Mouse (Mus musculus): ENCODE data around the gene Pin1. TPM values are rescaled to one million over a fixed set of nuclear protein-coding genes. Genes with fewer than 3 reads are reported as not detected.
A peak's percentile ranks its signal among the peaks of the same experiment; 100 is the strongest.
"Not testable (repeated sequence)": the region's sequence is repeated elsewhere in the genome, so short reads cannot be mapped to it uniquely, and the experiment has no call there.

The Pin1 gene
- polyA plus RNA-seq, 1 experiment from 2014 or later = 86.4 TPM

DNA sequence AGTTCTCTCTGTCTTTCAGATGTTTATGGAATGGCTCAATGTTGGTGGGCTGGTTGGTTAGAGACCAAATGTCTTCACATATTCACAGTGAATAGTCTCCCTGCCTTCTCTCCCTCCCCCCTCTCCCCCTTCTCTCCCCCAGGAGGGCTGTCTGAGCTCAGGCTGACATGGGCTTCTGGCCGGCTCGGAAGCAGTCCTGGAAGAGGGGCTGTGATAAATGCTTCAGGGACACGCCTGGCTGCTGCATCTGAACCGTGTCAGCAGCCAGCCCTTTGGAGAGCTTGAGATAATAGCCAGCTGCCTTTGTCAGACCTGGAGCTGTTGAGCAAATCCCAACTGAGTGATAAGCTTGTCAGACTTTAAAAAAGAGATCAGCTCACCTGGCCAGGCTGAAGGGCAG lies 38.0 kb downstream of the Pin1 start:
- H3K36me3 ChIP-seq (replicated peaks) = no peaks in the 10 kb centered on the region
- no peak for DNase-seq (ENCODE audit: extremely low spot score, low spot score)
- no peak overlapping the region for H3K4me3 ChIP-seq
- peak overlapping the region; percentile 44 for H3K27ac ChIP-seq
- 4% methylated on average over 4 of the region's 4 CpGs for WGBS
- H3K27me3 ChIP-seq (ENCODE audit: poor library complexity, severe bottlenecking) = peaks cover 87% of the 10 kb centered on the region
- H3K4me1 ChIP-seq = peaks cover 41% of the 10 kb centered on the region
- H3K9me3 ChIP-seq = no peaks in the 10 kb centered on the region

DNA sequence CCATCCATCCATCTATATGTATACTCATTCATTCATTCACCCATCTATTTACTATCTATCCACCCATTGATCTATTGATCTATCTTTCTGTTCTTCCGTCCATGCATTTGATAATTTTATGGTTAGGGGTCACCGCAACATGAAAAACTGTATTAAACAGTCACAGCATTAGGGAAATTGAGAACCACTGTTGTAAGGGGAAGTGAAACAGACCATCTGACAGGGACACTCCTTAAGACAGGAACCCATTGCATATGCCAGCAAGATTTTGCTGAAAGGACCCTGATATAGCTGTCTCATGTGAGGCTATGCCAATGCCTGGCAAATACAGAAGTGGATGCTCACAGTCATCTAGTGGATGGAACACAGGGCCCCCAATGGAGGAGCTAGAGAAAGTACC lies 38.6 kb downstream of the Pin1 start:
- not testable (repeated sequence) for H3K27ac ChIP-seq

DNA sequence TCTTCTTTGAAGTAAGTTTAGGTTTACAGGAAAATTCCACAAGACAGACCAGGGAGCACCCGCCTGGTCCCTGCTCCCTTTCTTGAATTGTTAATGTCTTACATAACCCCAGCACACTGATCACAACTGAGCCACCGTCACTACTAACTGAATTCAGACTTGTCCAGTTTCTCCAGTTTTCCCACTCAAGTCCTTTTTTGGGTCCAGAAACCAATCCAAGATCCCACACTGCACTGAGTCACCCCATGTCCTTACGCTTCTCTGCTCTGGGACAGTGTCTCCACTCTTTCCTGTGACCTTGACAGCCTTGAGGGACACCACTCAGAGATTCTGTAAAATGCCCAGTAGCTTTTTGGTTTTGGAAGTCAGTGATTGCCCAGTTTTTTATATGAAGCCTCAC lies 41.0 kb downstream of the Pin1 start:
- H3K4me1 ChIP-seq = peaks cover 64% of the 10 kb centered on the region
- H3K36me3 ChIP-seq (replicated peaks) = no peaks in the 10 kb centered on the region
- H3K9me3 ChIP-seq = no peaks in the 10 kb centered on the region; the same call in 1 of the 2 replicates
- WGBS = 89% methylated on average over 3 of the region's 3 CpGs
- H3K4me3 ChIP-seq = no peak overlapping the region
- no peak for DNase-seq (ENCODE audit: extremely low spot score, low spot score)
- H3K27me3 ChIP-seq (ENCODE audit: poor library complexity, severe bottlenecking) = peaks cover 76% of the 10 kb centered on the region
- H3K27ac ChIP-seq = no peak overlapping the region

More for the DNA sequence above, 38.6 kb downstream of the Pin1 start:
- peaks cover 42% of the 10 kb centered on the region for H3K4me1 ChIP-seq
- DNase-seq (ENCODE audit: extremely low spot score, low spot score); H3K9me3 ChIP-seq; H3K36me3 ChIP-seq (replicated peaks); H3K4me3 ChIP-seq: not testable (repeated sequence)
- 89% methylated on average over 2 of the region's 2 CpGs for WGBS
- peaks cover 87% of the 10 kb centered on the region for H3K27me3 ChIP-seq (ENCODE audit: poor library complexity, severe bottlenecking)

DNA sequence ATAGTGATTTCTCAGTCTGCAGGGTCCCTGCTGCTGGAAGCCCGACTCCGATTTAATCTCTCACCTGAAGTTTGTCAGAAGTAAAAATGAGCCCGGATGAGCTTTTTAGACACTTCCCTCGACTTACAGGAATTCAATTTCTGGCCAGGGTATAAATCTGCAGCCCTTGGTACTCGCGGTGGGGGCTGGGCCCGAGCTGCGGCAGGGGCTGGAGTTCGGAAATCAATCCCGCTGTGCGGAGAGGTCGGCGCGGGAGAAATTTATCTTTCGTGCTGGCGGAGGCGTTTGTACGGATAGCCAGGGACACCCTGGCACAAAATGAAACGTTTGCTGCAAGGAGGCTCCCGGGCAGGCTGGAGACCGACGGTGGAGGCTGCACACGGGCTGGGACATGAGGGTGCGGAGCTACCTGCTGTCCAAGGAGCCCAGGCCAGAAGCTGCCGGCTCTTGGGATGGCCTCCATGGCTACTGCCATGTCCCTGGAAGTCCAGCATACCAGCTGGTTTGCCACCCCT lies 42.9 kb downstream of the Pin1 start:
- Histone ChIP-seq H3K27ac (peak overlapping the region; percentile 83), H3K9me3 (no peaks in the 10 kb centered on the region; the same call in 1 of the 2 replicates), H3K36me3 (replicated peaks) (0 out of 2 replicates have a peak, but pooled peaks cover 1% of the 10 kb centered on the region), H3K4me3 (peak overlapping the region; percentile 48), H3K4me1 (peaks cover 63% of the 10 kb centered on the region), H3K27me3 (ENCODE audit: poor library complexity, severe bottlenecking) (peaks cover 65% of the 10 kb centered on the region)
- no peak for DNase-seq (ENCODE audit: extremely low spot score, low spot score)
- 3% methylated on average over 25 of the region's 25 CpGs for WGBS

DNA sequence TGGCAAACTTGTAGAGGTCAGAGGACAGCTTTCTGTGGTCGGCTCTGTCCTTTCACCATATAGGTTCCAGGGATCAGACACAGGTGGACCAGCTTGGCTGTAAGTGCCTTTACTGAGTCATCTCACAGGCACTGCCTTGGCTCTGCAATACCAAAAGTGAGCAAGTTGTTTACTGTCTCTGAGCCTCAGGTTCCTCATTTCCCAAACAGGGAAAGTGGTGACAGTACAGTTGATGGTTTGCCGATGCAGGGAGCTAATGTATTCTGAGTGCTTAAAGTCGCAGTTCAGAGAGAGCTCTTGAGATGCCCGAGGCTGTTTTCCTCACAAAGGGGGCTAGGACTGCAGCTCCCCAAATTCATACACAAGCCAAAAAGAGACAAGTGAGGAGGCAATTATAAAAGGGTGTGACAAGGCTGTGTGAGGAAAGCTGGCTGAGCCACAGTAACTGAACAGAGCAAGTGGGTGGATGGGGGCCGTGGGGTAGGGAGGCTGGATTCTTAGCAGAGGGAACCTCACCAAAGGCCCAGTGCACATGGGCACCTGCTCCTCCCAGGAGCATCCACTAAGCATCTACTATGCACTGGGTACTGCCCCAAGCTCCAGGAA lies 44.3 kb downstream of the Pin1 start:
- H3K27me3 ChIP-seq (ENCODE audit: poor library complexity, severe bottlenecking) = peaks cover 54% of the 10 kb centered on the region
- no peak for DNase-seq (ENCODE audit: extremely low spot score, low spot score)
- peak overlapping the region; percentile 84 for H3K27ac ChIP-seq
- H3K4me1 ChIP-seq = peaks cover 56% of the 10 kb centered on the region
- H3K4me3 ChIP-seq = no peak overlapping the region
- 0 out of 2 replicates have a peak, but pooled peaks cover 3% of the 10 kb centered on the region for H3K36me3 ChIP-seq (replicated peaks)
- 72% methylated on average over 5 of the region's 5 CpGs for WGBS
- H3K9me3 ChIP-seq = no peaks in the 10 kb centered on the region; the same call in 1 of the 2 replicates

DNA sequence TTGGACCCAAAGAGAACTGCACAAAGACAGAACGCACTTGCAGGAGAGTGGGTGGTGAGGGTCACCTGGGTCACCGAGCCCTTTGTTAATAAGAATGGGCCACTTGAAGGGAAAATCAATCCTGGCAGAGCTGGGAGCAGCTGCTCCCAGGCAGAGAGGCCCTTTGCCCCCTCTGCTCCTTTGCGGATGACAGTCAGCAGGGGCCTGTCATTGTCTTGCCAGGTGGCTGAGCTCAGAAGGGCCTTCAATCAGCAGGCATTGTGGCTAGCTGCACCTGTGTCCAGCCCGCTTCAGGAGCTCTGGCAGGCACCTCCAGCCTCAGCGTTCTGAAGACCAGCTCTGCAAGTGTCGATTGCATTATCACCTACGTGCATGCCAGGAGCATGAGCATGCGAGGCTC lies 45.6 kb downstream of the Pin1 start:
- 16% methylated on average over 8 of the region's 8 CpGs for WGBS
- H3K4me3 ChIP-seq = peak overlapping the region; percentile 16; the same call in 1 of the 2 replicates
- H3K27me3 ChIP-seq (ENCODE audit: poor library complexity, severe bottlenecking) = peaks cover 42% of the 10 kb centered on the region
- 0 out of 2 replicates have a peak, but pooled peaks cover 3% of the 10 kb centered on the region for H3K36me3 ChIP-seq (replicated peaks)
- no peaks in the 10 kb centered on the region; the same call in 1 of the 2 replicates for H3K9me3 ChIP-seq
- DNase-seq (ENCODE audit: extremely low spot score, low spot score) = peak; percentile 66
- peaks cover 55% of the 10 kb centered on the region for H3K4me1 ChIP-seq
- H3K27ac ChIP-seq = peak overlapping the region; percentile 84

DNA sequence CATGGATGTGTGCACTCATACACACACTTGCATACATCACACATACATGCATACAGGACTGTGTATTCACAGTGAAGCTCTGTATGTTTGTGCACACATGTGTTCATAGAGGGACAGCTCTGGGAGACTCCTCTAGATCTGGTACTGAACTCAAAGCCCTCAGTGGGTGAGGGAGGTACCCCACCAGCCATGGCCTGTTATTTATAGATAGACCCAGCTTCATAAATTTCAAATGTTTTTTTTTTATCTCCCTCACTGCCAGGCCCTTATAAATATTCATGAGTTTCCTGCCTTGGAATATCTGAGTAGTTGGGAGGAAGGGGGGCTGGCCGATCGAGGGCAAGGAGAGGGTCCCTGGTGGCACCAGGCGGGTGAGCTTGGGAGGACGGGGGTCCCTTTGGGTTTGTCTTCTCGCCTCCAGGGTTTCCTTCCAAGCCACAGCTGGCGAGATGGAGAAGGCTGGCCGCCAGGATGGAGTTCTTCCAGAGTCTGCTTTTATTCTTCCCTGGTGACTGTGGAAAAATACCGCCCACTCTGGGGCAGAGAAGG lies 52.0 kb downstream of the Pin1 start:
- Histone ChIP-seq H3K9me3 (peaks cover 6% of the 10 kb centered on the region; the same call in 1 of the 2 replicates), H3K27ac (peak overlapping the region; percentile 56; the same call in 1 of the 2 replicates)
- 77% methylated on average over 8 of the region's 8 CpGs for WGBS

DNA sequence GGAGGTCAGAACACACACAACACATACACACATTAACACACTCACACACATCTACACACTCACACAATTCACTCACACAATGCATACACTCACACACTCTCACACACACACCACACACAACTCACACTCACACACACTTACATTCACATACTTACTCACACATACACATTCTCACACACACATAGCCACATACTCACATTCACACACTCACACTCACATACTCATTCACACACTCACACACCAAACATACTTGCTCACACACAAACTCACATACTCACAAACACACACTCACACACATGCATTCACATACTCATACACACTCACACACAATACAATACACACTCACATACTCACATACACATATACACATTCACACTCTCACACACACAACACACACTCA lies 53.5 kb downstream of the Pin1 start:
- Histone ChIP-seq H3K27ac (no peak overlapping the region), H3K36me3 (replicated peaks) (no peaks in the 10 kb centered on the region), H3K27me3 (ENCODE audit: poor library complexity, severe bottlenecking) (no peaks in the 10 kb centered on the region), H3K9me3 (peaks cover 6% of the 10 kb centered on the region; the same call in 1 of the 2 replicates), H3K4me3 (no peak overlapping the region), H3K4me1 (peaks cover 12% of the 10 kb centered on the region)
- no peak for DNase-seq (ENCODE audit: extremely low spot score, low spot score)

More for the DNA sequence above, 52.0 kb downstream of the Pin1 start:
- H3K4me3 ChIP-seq = no peak overlapping the region
- no peaks in the 10 kb centered on the region for H3K27me3 ChIP-seq (ENCODE audit: poor library complexity, severe bottlenecking)
- 0 out of 2 replicates have a peak, but pooled peaks cover 3% of the 10 kb centered on the region for H3K36me3 ChIP-seq (replicated peaks)
- no peak for DNase-seq (ENCODE audit: extremely low spot score, low spot score)
- peaks cover 12% of the 10 kb centered on the region for H3K4me1 ChIP-seq

DNA sequence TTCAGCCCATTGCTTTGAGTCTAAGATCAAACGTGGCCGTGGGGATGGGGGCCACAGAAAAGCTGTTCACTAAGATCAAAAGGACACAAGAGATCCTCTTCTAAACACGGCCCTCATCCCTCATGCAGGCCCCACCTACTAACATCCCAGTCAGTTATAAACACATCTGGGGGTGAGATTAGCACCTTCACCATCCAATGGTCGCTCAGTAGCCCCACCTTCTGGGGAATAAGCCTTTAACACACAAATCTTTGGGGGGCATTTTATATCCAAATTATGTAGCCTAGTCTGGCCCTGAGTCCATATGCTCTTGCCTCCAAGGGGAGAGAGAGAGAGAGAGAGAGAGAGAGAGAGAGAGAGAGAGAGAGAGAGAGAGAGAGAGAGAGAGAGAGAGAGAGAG lies 54.1 kb downstream of the Pin1 start:
- Histone ChIP-seq H3K9me3 (peaks cover 6% of the 10 kb centered on the region; the same call in 1 of the 2 replicates), H3K36me3 (replicated peaks) (no peaks in the 10 kb centered on the region), H3K27ac (no peak overlapping the region), H3K4me3 (no peak overlapping the region), H3K27me3 (ENCODE audit: poor library complexity, severe bottlenecking) (no peaks in the 10 kb centered on the region), H3K4me1 (peaks cover 12% of the 10 kb centered on the region)
- WGBS = 52% methylated on average over 4 of the region's 4 CpGs
- DNase-seq (ENCODE audit: extremely low spot score, low spot score) = no peak

DNA sequence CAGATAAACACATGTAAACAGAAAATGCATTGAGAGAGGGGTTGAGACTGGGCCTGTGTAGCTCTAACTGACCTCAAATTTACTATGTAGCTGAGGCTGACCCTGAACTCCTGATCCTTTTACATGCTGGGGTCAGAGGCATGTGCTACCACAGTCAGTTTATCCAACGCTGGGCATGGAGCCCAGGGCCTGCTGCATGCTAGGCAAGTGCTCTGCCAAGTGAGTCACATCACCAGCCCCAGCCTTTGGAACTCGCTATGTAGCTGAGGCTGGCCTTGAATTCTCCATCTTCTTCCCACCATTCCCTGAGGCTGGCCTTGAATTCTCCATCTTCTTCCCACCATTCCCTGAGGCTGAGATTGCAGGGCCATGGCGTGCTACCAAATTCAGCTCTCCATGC lies 58.6 kb downstream of the Pin1 start:
- no peak for DNase-seq (ENCODE audit: extremely low spot score, low spot score)
- WGBS = 85% methylated on average over 3 of the region's 3 CpGs
- Histone ChIP-seq H3K27me3 (ENCODE audit: poor library complexity, severe bottlenecking) (no peaks in the 10 kb centered on the region), H3K4me3 (no peak overlapping the region), H3K9me3 (peaks cover 11% of the 10 kb centered on the region; the same call in 1 of the 2 replicates), H3K36me3 (replicated peaks) (0 out of 2 replicates have a peak, but pooled peaks cover 4% of the 10 kb centered on the region), H3K4me1 (peaks cover 14% of the 10 kb centered on the region), H3K27ac (no peak overlapping the region)

DNA sequence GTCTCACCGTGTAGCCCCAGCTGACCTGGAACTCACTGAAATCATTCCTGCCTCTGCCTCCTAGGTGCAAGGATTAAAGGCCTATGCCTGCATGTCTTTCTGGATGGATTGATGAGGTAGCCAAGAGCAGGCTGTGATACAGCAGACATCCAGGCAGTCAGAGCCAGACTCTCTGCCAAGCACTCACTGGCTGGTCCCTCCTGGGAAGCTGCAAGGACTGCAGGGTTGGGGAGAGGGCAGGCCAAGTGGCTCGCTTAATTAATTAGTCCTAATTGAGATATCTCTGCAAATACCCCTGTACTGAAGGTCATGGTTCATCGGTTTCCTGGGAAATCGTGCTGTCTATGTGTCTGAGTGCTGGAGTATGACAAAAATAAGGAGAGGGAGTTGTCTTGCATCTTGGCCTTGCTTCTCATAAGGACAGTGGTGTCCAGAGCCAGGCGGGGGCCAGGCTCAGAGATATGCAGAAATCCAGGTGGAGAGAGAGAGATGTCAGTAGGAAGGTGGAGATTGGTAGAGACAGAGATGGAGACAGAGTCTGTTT lies 61.1 kb downstream of the Pin1 start:
- Histone ChIP-seq H3K27ac (peak overlapping the region; percentile 20), H3K4me1 (peaks cover 14% of the 10 kb centered on the region), H3K4me3 (no peak overlapping the region), H3K9me3 (peaks cover 5% of the 10 kb centered on the region; the same call in 1 of the 2 replicates), H3K27me3 (ENCODE audit: poor library complexity, severe bottlenecking) (no peaks in the 10 kb centered on the region), H3K36me3 (replicated peaks) (0 out of 2 replicates have a peak, but pooled peaks cover 4% of the 10 kb centered on the region)
- DNase-seq (ENCODE audit: extremely low spot score, low spot score) = no peak
- 69% methylated on average over 5 of the region's 5 CpGs for WGBS

DNA sequence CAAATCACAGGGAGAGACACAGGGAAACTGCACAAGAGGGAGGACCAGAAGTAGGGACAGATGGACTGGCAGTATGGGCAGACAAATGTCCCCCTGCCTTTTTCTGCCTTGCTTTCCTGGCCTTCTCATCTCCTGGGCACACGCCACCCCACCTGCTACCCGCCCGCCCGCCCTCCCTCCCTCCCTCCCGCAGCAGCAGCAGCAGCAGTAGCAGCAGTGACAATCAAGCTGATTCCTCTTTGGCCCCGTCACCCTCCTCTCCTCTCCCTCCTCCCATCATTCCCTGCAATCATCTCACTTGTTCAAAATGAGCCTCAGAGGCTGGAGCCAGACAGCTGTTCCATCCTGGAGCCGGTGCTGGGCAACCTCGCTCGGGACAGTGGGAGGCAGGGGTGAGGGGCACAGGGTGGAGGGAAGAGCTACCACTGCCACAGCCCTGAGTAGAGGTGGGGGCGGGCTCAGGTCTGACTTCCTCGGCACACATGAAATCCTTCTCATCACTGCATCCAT lies 61.6 kb downstream of the Pin1 start:
- H3K4me3 ChIP-seq = no peak overlapping the region
- H3K27ac ChIP-seq = peak overlapping the region; percentile 20
- peaks cover 5% of the 10 kb centered on the region; the same call in 1 of the 2 replicates for H3K9me3 ChIP-seq
- 53% methylated on average over 11 of the region's 11 CpGs for WGBS
- DNase-seq (ENCODE audit: extremely low spot score, low spot score) = no peak
- peaks cover 14% of the 10 kb centered on the region for H3K4me1 ChIP-seq
- no peaks in the 10 kb centered on the region for H3K27me3 ChIP-seq (ENCODE audit: poor library complexity, severe bottlenecking)
- H3K36me3 ChIP-seq (replicated peaks) = 0 out of 2 replicates have a peak, but pooled peaks cover 4% of the 10 kb centered on the region
